Mouse (Mus musculus): ENCODE measurements around the gene Creg2. TPM values are rescaled to one million over a fixed set of nuclear protein-coding genes. Genes with fewer than 3 reads are reported as not detected.

Gene Creg2
- polyA plus RNA-seq, 1 experiment from 2014 or later, result 6.8 TPM

- Histone ChIP-seq H3K4me3 (replicated peaks; ENCODE audit: low read length) (no peak overlapping the region), H3K9ac (no peak overlapping the region), H3K36me3 (replicated peaks; ENCODE audit: control insufficient read depth, insufficient read depth) (no peaks in the 10 kb centered on the region), H3K27ac (no peak overlapping the region), H3K4me1 (replicated peaks; ENCODE audit: control insufficient read depth, insufficient read depth, low read length) (peaks cover 20% of the 10 kb centered on the region), H3K9me3 (ENCODE audit: control insufficient read depth, low read length) (no peaks in the 10 kb centered on the region), H3K4me2 (replicated peaks) (no peak overlapping the region), H3K27me3 (ENCODE audit: control insufficient read depth, insufficient read depth, low read length) (no peaks in the 10 kb centered on the region)
- 92% methylated on average over 7 of the region's 7 CpGs for WGBS
- ATAC-seq (ENCODE audit: low FRiP score) (no peak), DNase-seq (ENCODE audit: low spot score) (no peak)
These were observed 77.4 kb downstream of the Creg2 start for GRCm38 (mm10) chr1:39573890-39574289.

DNA sequence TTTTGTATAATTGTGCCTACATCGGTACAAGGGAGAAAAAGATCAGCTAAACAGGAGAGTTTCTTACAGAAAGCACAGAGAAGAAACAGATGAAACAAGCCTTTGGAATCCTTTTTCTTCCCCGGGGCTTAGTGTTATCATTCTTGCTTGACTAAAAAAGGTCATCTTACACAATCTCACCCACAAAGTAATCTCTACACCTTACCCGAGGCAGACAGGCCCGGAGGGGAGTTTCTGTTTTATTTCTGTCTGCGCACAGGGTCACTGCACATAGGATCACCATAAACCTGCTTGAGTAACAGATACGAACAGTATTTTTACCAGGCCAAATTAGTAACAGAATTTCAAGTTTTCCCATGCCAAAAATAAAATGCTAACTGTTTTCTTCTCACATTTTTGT is 79.6 kb downstream of the Creg2 start:
- H3K4me2 ChIP-seq (replicated peaks), result no peak overlapping the region
- H3K36me3 ChIP-seq (replicated peaks; ENCODE audit: control insufficient read depth, insufficient read depth), result no peaks in the 10 kb centered on the region
- no peaks in the 10 kb centered on the region for H3K27me3 ChIP-seq (ENCODE audit: control insufficient read depth, insufficient read depth, low read length)
- no peak overlapping the region for H3K9ac ChIP-seq
- ATAC-seq (ENCODE audit: low FRiP score) (no peak), DNase-seq (ENCODE audit: low spot score) (no peak)
- WGBS, result 74% methylated on average over 6 of the region's 6 CpGs
- H3K9me3 ChIP-seq (ENCODE audit: control insufficient read depth, low read length), result no peaks in the 10 kb centered on the region
- H3K4me3 ChIP-seq (replicated peaks; ENCODE audit: low read length), result no peak overlapping the region
- H3K4me1 ChIP-seq (replicated peaks; ENCODE audit: control insufficient read depth, insufficient read depth, low read length), result peaks cover 20% of the 10 kb centered on the region
- no peak overlapping the region for H3K27ac ChIP-seq

Other genes with a start within 250 kb of the Creg2 start
- 10.0 and 11.6 TPM in 2 replicates for gene Tbc1d8, start 172.7 kb downstream of the Creg2 start, polyA plus RNA-seq (2014; fragmentation: Nextera tagmentation; extraction: Ambion mirVana)
- gene Cnot11, start 116.5 kb downstream of the Creg2 start, polyA plus RNA-seq (2014; fragmentation: Nextera tagmentation; extraction: Ambion mirVana), result 17.7 and 18.4 TPM in 2 replicates
- 26.9 and 28.9 TPM in 2 replicates for gene Rnf149, start 74.1 kb downstream of the Creg2 start, polyA plus RNA-seq (2014; fragmentation: Nextera tagmentation; extraction: Ambion mirVana)
- 0.10 and 0.40 TPM in 2 replicates for gene Rfx8, start 69.5 kb upstream of the Creg2 start, polyA plus RNA-seq (2014; fragmentation: Nextera tagmentation; extraction: Ambion mirVana)
- gene Gm3646, start 153.9 kb upstream of the Creg2 start, polyA plus RNA-seq (2014; fragmentation: Nextera tagmentation; extraction: Ambion mirVana), result not detected in 2 replicates
- gene Map4k4, start 249.4 kb upstream of the Creg2 start, polyA plus RNA-seq (2014; fragmentation: Nextera tagmentation; extraction: Ambion mirVana), result 46.5 and 51.2 TPM in 2 replicates

Measured in hindbrain, embryonic 14.5 days (tissue).